Mouse (Mus musculus): Measurements from ENCODE around the gene Nde1.
"Not testable (repeated sequence)": the region's sequence is repeated elsewhere in the genome, so short reads cannot be mapped to it uniquely, and the experiment has no call there.

The Nde1 gene

DNA sequence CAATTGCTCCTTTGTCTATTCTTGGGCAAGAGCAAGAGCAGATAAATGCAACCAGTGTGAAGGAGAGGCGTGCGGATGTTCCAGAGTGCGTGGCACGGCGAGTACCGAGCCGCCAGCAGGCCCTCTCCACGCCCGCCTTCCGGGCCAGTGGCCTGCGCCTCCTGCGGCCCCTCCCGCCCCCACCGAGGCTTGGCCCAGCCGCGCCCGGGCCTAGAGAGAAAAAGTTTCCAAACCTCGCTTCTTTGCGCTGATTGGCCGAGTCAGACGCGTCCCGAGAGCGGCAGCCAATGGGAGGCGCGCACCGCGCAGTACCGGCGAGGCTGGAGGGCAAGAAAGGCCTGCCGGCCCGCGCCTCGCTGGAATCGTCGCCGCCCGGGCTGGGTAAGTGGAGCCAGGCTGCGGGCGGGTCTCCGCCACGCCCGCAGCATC is at the start of gene Nde1, which contains the start of gene Marf1:
Nde1 (plus strand) TSS at position 288 of the 429 bp plus-strand sequence.
Marf1 (minus strand) TSS at position 364 of the 429 bp plus-strand sequence.
- peak; percentile 95 for DNase-seq (ENCODE audit: low spot score)

- no peak for DNase-seq (ENCODE audit: low spot score)
These were observed 45.8 kb upstream of the Nde1 start for GRCm38 (mm10) chr16:14117299-14117698.

DNA sequence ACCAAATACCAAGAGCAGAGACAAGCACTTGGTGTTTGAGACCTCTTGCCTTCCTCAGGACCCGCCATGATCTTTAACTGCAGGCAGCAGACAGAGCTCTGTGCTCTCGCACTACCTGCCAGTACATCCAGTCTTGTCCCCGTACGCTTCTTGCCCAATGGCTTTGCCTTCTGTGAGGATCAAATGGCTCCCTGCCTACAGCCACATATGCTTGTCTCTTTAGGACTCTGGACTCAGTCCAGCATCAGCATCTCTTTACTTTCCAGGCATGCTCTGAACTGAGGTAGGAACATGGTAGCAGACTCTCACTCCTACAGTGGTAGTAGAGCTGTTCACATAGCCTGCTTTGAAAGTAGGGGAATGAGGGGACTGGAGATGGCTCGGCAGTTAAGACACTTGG is 42.1 kb upstream of the Nde1 start:
- no peak for DNase-seq (ENCODE audit: low spot score)

DNA sequence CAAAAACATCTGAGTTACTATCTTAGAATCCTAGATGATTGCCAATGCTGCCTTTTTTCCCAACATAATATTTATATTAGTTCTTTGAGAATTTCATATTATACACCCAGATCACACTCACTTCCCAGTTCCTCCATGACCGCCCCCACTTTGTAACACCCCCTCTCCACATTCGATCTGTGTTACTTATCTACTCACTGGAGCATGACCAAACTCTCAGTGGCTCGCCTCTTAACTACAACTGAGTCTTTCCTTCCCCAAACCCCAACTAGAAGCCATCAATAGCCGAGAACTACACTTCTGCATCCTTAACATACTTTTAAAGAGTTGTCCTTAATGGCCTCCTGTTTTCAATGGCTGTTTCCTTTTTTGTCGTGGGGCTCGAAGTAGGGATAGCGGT is 41.5 kb upstream of the Nde1 start:
- no peak for DNase-seq (ENCODE audit: low spot score)

DNA sequence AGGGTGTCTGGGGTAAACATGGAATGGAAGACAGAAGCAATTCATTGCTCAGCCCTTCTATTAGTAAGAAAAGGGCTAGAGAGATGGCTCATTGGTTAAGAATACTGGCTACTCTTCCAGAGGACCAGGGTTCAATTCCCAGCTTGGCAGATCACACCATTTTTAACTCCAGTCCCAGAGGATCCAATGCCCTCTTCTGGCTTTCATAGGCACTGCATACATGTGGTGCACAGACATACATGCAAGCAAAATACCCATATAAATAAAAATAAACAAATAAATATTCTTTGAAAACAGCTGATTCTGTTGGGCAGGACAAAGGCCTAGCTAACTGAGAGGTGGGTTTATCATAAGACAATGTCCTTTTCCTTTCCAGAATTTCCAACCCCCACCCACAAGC is 40.5 kb upstream of the Nde1 start:
- no peak for DNase-seq (ENCODE audit: low spot score)

DNA sequence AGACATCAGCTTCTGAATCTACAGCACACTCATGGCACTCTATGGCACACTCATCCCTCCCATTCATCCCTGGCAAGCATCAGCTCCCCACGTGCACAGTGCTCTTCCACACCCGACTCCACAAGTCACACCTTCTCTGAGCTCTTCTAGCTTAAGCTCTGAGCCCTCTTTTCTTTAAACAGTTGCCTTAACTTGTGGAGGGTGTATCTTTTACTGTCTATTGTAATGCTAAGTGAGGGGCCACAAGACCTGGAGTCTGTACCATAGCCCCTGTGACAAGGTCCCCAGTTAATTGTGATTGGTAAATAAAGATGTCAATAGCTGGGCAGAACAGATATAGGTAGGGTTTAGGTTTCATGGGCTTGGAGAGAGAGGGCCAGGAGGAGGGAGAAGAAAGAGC is 39.2 kb upstream of the Nde1 start:
- DNase-seq (ENCODE audit: low spot score) = no peak

- DNase-seq (ENCODE audit: low spot score) = peak; percentile 19
These were observed 38.4 kb upstream of the Nde1 start for GRCm38 (mm10) chr16:14124709-14125108.

- DNase-seq (ENCODE audit: low spot score) = no peak
These were observed 37.8 kb upstream of the Nde1 start for GRCm38 (mm10) chr16:14125253-14125652.

DNA sequence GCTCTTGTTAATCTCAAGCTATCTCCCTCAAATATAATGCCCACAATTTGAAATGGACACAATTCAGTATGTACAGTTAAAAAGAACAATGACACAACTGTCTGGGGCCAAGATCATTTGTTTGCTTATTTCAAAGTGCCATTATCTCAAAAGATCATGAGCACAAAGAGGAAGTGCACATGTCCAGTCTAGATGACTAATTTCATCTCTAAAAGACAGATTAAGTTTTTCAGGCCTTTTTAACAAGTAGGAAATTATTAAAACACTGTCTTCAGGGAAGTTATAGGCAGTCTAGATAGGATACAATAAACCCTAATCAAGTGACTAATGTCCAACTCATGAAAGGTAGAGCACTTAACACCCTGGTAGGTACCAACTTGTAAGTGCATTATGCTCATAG is 34.1 kb upstream of the Nde1 start:
- no peak for DNase-seq (ENCODE audit: low spot score)

DNA sequence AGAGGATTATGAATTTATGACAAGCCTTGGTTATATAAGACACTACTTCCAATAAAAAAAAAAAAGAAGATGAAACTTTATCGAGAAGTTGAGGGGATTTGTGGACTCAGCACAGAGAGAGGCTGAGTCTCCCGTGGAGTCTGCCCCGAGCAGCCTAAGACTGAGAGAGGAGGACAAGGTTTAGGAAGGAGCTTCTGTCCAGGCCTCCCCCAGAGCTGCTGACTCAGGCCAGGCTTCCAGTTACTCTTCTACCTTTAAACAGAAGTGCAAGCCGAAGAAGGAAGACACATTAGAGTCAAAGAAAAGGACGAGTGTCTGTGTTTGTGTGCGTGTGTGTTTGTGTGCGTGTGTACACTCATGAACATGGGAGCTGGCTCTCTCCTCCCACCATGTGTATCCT is 32.3 kb upstream of the Nde1 start:
- DNase-seq (ENCODE audit: low spot score) = no peak

GRCm38 (mm10) chr16:14131376-14131775 is 31.7 kb upstream of the Nde1 start:
- peak; percentile 38 for DNase-seq (ENCODE audit: low spot score)

DNA sequence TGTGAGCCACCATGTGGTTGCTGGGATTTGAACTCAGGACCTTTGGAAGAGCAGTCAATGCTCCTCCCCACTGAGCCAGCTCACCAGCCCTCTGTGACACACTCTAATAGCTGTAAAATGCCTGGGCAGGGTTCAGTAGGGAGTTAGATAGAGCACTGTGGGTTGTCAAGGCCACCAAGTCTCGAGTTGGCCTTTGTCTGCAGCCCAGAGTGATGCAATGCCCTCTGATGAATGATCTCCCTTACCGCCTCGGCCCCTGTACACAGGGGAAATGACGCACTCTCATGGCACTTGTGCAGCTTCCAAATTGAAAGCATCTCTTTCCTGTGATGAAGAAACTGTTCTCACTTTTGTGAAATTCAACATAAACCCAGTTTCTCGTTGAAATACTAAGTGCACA is 31.2 kb upstream of the Nde1 start:
- DNase-seq (ENCODE audit: low spot score) = peak; percentile 24

GRCm38 (mm10) chr16:14135014-14135413 is 28.1 kb upstream of the Nde1 start:
- no peak for DNase-seq (ENCODE audit: low spot score)

DNA sequence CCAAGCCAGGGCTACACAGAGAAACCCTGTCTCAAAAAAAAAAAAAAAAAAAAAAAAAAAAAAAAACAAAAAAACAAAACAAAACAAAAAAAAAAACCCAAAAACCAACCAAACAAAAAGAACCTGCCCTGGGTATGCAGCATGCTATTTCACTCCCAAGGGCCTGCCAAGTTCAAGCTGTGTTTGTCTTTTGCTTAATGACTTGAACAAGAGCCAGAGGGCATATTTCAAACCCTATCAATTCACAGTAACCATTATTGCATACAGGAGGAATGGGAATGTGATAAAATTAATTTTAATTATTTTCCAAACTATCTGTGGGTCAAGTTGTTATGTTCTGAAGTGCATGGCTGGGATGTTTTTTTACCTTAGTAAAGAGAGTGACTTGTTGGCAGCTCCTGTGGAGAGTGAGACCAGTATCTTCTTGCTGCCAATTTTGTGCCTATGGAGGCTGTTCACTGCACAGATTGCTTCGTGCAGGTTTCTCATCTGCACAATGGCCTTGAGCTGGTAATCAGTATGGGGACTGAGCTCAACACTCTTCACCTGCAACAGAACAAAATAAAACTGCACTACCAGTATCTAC is 25.0 kb upstream of the Nde1 start:
- DNase-seq (ENCODE audit: low spot score) = peak; percentile 20

DNA sequence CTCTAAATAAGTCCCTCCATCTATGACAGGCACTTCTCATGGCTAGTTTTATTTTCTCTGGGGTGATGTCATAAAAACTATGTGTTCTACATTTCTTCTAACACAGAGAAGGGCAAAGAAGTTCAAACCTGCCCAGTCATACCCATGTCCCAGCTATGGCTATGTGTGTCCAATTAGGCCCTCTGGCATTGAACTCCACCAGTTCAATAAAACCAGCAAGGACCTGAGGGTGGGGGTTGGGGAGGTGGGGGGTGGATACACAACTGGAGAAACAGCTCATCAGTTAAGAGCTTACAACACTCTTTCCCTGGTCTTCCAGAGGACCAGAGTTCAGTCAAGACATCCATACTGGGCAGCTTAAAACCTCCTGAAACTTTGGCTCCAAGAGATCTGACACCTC is 24.0 kb upstream of the Nde1 start:
- DNase-seq (ENCODE audit: low spot score) = no peak

- no peak for DNase-seq (ENCODE audit: low spot score)
These were observed 19.8 kb upstream of the Nde1 start for GRCm38 (mm10) chr16:14143298-14143697.

GRCm38 (mm10) chr16:14147712-14148111 is 15.4 kb upstream of the Nde1 start:
- DNase-seq (ENCODE audit: low spot score) = no peak

GRCm38 (mm10) chr16:14151718-14152117 is 11.4 kb upstream of the Nde1 start:
- DNase-seq (ENCODE audit: low spot score) = no peak

- DNase-seq (ENCODE audit: low spot score) = not testable (repeated sequence)
These were observed 7.4 kb upstream of the Nde1 start for GRCm38 (mm10) chr16:14155638-14156037.

DNA sequence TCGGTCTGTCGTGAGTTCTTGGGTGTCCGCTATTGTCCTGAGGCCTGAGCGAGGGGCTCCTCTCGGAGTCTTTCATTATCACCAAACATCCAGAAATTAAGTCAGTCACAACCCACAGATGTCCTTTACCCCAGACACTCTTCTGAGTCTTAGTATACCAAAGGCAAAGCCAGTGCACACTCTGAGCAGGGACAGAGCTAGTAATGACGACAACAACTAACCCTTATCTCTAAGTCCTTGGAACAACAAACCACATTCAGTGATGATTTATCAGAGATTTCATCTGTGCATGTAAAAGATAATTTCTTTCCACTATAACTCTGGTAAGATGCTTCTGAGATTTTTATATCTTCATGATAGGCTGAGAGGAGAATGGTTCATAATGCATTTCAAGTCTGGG is 6.8 kb upstream of the Nde1 start:
- DNase-seq (ENCODE audit: low spot score) = no peak

GRCm38 (mm10) chr16:14158536-14158935 is 4.5 kb upstream of the Nde1 start:
- DNase-seq (ENCODE audit: low spot score) = no peak

DNA sequence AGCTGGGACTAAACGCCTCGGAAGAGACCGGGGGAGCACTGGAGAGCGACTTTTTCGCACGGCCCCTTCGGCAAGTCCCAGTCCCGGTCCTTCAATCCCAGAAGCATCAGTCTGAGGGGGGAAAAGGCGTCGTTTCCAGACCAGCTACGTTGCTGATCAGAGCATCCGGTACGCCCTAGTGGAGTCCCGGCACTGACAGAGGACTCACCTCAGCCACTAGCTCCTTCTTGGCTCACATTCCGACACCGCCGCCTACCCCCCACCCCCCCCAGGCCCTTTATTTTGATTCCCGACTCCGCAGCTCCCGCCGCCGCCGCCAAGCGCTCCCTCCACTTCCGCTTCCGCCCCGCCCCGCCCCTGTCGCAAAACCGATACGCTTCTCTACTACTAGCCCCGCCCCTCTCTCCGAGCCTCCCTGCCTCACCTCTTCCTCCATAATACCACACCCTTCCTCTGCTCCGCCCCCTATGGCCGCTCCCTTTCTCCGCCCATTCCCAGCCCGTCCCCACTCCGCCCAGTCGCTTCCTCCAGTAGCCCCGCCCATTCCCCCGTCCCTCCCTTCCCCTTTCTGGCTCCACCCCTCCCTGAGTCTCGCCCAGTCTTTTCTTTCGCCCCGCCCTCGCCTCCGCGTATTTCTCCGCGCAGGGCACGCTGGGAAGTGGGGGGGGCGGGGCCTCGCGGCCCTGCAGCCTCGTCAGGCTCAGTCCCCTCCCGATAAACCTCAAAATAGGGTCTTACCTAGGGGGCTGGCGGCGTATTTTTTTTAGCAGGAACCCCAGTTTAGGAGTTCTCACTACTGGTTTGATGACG is 3.9 kb upstream of the Nde1 start:
- DNase-seq (ENCODE audit: low spot score) = peak; percentile 100

- peak; percentile 87 for DNase-seq (ENCODE audit: low spot score)
These were observed 3.3 kb upstream of the Nde1 start for GRCm38 (mm10) chr16:14159746-14160131.

GRCm38 (mm10) chr16:14160941-14161340 is 2.1 kb upstream of the Nde1 start:
- DNase-seq (ENCODE audit: low spot score) = no peak

Data from lung, postnatal 25 days (tissue).